Comparison of ENCODE assay signal across 20 mouse cellular contexts in the genomic region with DNA sequence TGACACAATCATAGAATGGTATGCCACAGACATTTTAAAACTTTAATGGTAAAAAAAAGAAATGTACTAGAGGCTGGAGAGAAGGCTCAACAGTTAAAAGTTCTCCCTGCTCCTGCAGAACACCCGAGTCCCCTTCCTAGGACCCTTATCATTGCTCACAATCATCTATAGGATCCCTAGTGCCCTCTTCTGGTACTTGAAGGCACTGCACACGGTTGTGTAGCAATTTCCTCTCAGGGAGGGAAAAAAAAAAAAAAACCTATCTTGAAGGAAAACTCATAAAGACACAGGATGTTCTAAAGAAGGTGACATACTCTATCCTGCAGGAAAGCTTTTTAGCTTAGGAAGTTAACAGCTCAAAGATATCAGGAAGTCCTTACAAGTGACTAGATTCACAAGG.
DNase-seq lines count a peak whose midpoint lies in the region; ATAC-seq and TF ChIP-seq lines count a peak whose summit lies in the region.
"Had no signal": no experiment of that assay in that cellular context is flagged by ENCODE, and none has a peak within 500 bp of the region (broad histone marks: within the 10 kb centered on the region; RNA-seq: fewer than 3 reads in every experiment).

No protein-coding gene starts in this region.

- H3K9me3 ChIP-seq in hindbrain, postnatal 0 days (ENCODE audit: low read length) = no peaks in the 10 kb centered on the region
- no peaks in the 10 kb centered on the region for H3K9me3 ChIP-seq in hindbrain, embryonic 13.5 days
- H3K9me3 ChIP-seq in midbrain, postnatal 0 days (ENCODE audit: low read length) = no peaks in the 10 kb centered on the region
- H3K9me3 ChIP-seq in midbrain, embryonic 10.5 days (replicated peaks) = no peaks in the 10 kb centered on the region
- H3K9me3 ChIP-seq in stomach, postnatal 0 days (ENCODE audit: control insufficient read depth, low read length) = no peaks in the 10 kb centered on the region
- H3K9me3 ChIP-seq in heart, embryonic 10.5 days = no peaks in the 10 kb centered on the region
- H3K9me3 ChIP-seq: embryonic facial prominence, embryonic 12.5 days; stomach, embryonic 15.5 days had no signal

- TF ChIP-seq CTCF in hindbrain, postnatal 0 days (IDR thresholded peaks at IDR 0.05; ENCODE audit: low read depth) = peak; percentile 44
- peak; percentile 48 for TF ChIP-seq CTCF in midbrain, postnatal 0 days (IDR thresholded peaks at IDR 0.05)
- peak; percentile 36 for TF ChIP-seq CTCF in stomach, postnatal 0 days (IDR thresholded peaks at IDR 0.05; ENCODE audit: low read depth)

- TF ChIP-seq EP300 in stomach, postnatal 0 days (optimal IDR thresholded peaks at IDR 0.05) = no peak

- no peak for ATAC-seq in hindbrain, postnatal 0 days
- ATAC-seq in hindbrain, embryonic 13.5 days (ENCODE audit: low FRiP score) = no peak
- no peak for ATAC-seq in midbrain, postnatal 0 days (ENCODE audit: low FRiP score)
- no peak for ATAC-seq in stomach, postnatal 0 days (ENCODE audit: low FRiP score, low TSS enrichment)
- ATAC-seq in CD4-positive, CD25-positive, alpha-beta regulatory T cell, adult 4 months = no peak

- DNase-seq in hindbrain, postnatal 0 days (ENCODE audit: low spot score) = peak; percentile 23
- peak; percentile 15 for DNase-seq in midbrain, postnatal 0 days (ENCODE audit: low spot score)
- no peak for DNase-seq in midbrain, embryonic 10.5 days (ENCODE audit: low spot score)
- peak; percentile 65 for DNase-seq in ZHBTc4 (ENCODE audit: low read depth, low spot score)
- DNase-seq in stomach, postnatal 0 days (ENCODE audit: low spot score) = no peak
- no peak for DNase-seq in heart, embryonic 10.5 days (ENCODE audit: low spot score)
- DNase-seq: cerebellum, adult 18-20 months; gastrocnemius, adult 2 months; heart, postnatal 36 days; kidney, adult 11 months; thymus, postnatal 25 days had no signal

- H3K27me3 ChIP-seq in hindbrain, postnatal 0 days (ENCODE audit: insufficient read depth, low read length) = no peaks in the 10 kb centered on the region
- no peaks in the 10 kb centered on the region for H3K27me3 ChIP-seq in hindbrain, embryonic 13.5 days
- no peaks in the 10 kb centered on the region for H3K27me3 ChIP-seq in midbrain, postnatal 0 days (ENCODE audit: insufficient read depth, low read length)
- H3K27me3 ChIP-seq in midbrain, embryonic 10.5 days (ENCODE audit: low read depth, poor library complexity, severe bottlenecking) = no peaks in the 10 kb centered on the region
- no peaks in the 10 kb centered on the region for H3K27me3 ChIP-seq in stomach, postnatal 0 days (ENCODE audit: control insufficient read depth, insufficient read depth, low read length)
- H3K27me3 ChIP-seq in heart, embryonic 10.5 days (ENCODE audit: insufficient read depth, poor library complexity, severe bottlenecking) = no peaks in the 10 kb centered on the region
- H3K27me3 ChIP-seq: CH12.LX; embryonic facial prominence, embryonic 12.5 days; megakaryocyte, embryonic 14.5 days; stomach, embryonic 15.5 days had no signal

- no peaks in the 10 kb centered on the region for H3K36me3 ChIP-seq in hindbrain, postnatal 0 days (ENCODE audit: insufficient read depth, low read length)
- no peaks in the 10 kb centered on the region for H3K36me3 ChIP-seq in hindbrain, embryonic 13.5 days
- H3K36me3 ChIP-seq in midbrain, postnatal 0 days (ENCODE audit: insufficient read depth, low read length) = no peaks in the 10 kb centered on the region
- no peaks in the 10 kb centered on the region for H3K36me3 ChIP-seq in midbrain, embryonic 10.5 days
- H3K36me3 ChIP-seq in stomach, postnatal 0 days (ENCODE audit: control insufficient read depth, insufficient read depth, low read length) = no peaks in the 10 kb centered on the region
- H3K36me3 ChIP-seq in heart, embryonic 10.5 days = no peaks in the 10 kb centered on the region
- H3K36me3 ChIP-seq: embryonic facial prominence, embryonic 12.5 days; stomach, embryonic 15.5 days had no signal

- WGBS in hindbrain, postnatal 0 days = 41% methylated on average over 2 of the region's 2 CpGs
- 61% methylated on average over 2 of the region's 2 CpGs for WGBS in hindbrain, embryonic 13.5 days
- 57% methylated on average over 2 of the region's 2 CpGs for WGBS in midbrain, postnatal 0 days
- 43% methylated on average over 2 of the region's 2 CpGs for WGBS in midbrain, embryonic 10.5 days
- WGBS in stomach, postnatal 0 days = 37% methylated on average over 2 of the region's 2 CpGs
- WGBS in heart, embryonic 10.5 days = 25% methylated on average over 2 of the region's 2 CpGs

- H3K9ac ChIP-seq in hindbrain, postnatal 0 days (replicated peaks; ENCODE audit: low read length) = no peak overlapping the region
- no peak overlapping the region for H3K9ac ChIP-seq in hindbrain, embryonic 13.5 days
- no peak overlapping the region for H3K9ac ChIP-seq in midbrain, postnatal 0 days (replicated peaks; ENCODE audit: low read length, poor library complexity, severe bottlenecking)
- no peak overlapping the region for H3K9ac ChIP-seq in stomach, postnatal 0 days (ENCODE audit: low read length)
- H3K9ac ChIP-seq: embryonic facial prominence, embryonic 12.5 days; stomach, embryonic 15.5 days had no signal

- no peak overlapping the region for H3K4me3 ChIP-seq in hindbrain, postnatal 0 days (ENCODE audit: low read length)
- no peak overlapping the region for H3K4me3 ChIP-seq in hindbrain, embryonic 13.5 days
- no peak overlapping the region for H3K4me3 ChIP-seq in midbrain, postnatal 0 days (ENCODE audit: low read depth, low read length)
- no peak overlapping the region for H3K4me3 ChIP-seq in midbrain, embryonic 10.5 days
- no peak overlapping the region for H3K4me3 ChIP-seq in stomach, postnatal 0 days (ENCODE audit: low read depth, low read length)
- no peak overlapping the region for H3K4me3 ChIP-seq in heart, embryonic 10.5 days
- H3K4me3 ChIP-seq: embryonic facial prominence, embryonic 12.5 days; gastrocnemius, adult 2 months; megakaryocyte, embryonic 14.5 days; myocyte; stomach, embryonic 15.5 days had no signal

- no peak overlapping the region for H3K27ac ChIP-seq in hindbrain, postnatal 0 days
- no peak overlapping the region for H3K27ac ChIP-seq in hindbrain, embryonic 13.5 days
- H3K27ac ChIP-seq in midbrain, postnatal 0 days (ENCODE audit: low read depth, low read length) = no peak overlapping the region
- H3K27ac ChIP-seq in midbrain, embryonic 10.5 days (replicated peaks) = no peak overlapping the region
- H3K27ac ChIP-seq in stomach, postnatal 0 days (replicated peaks) = no peak overlapping the region
- no peak overlapping the region for H3K27ac ChIP-seq in heart, embryonic 10.5 days
- H3K27ac ChIP-seq: embryonic facial prominence, embryonic 12.5 days; gastrocnemius, adult 2 months; stomach, embryonic 15.5 days had no signal

- no peak overlapping the region for H3K4me2 ChIP-seq in hindbrain, postnatal 0 days (ENCODE audit: low read depth, low read length)
- no peak overlapping the region for H3K4me2 ChIP-seq in hindbrain, embryonic 13.5 days
- no peak overlapping the region for H3K4me2 ChIP-seq in midbrain, postnatal 0 days (ENCODE audit: low read depth, low read length, poor library complexity, severe bottlenecking)
- no peak overlapping the region for H3K4me2 ChIP-seq in stomach, postnatal 0 days (replicated peaks; ENCODE audit: low read depth)
- H3K4me2 ChIP-seq: embryonic facial prominence, embryonic 12.5 days; heart, embryonic 11.5 days; liver, embryonic 11.5 days; stomach, embryonic 15.5 days had no signal

- H3K4me1 ChIP-seq in hindbrain, postnatal 0 days (ENCODE audit: insufficient read depth, low read length) = no peaks in the 10 kb centered on the region
- no peaks in the 10 kb centered on the region for H3K4me1 ChIP-seq in hindbrain, embryonic 13.5 days (replicated peaks)
- H3K4me1 ChIP-seq in midbrain, postnatal 0 days (ENCODE audit: insufficient read depth, low read length) = no peaks in the 10 kb centered on the region
- H3K4me1 ChIP-seq in midbrain, embryonic 10.5 days = no peaks in the 10 kb centered on the region; the same call in 1 of the 2 replicates
- H3K4me1 ChIP-seq in stomach, postnatal 0 days (replicated peaks; ENCODE audit: control insufficient read depth, insufficient read depth) = no peaks in the 10 kb centered on the region
- no peaks in the 10 kb centered on the region for H3K4me1 ChIP-seq in heart, embryonic 10.5 days
- H3K4me1 ChIP-seq: embryonic facial prominence, embryonic 12.5 days; megakaryocyte, embryonic 14.5 days; stomach, embryonic 15.5 days had no signal

Comparison
In these comparisons a context has a peak if more than half of its experiments do, and no peak if none do; other contexts are left out.
1. DNase-seq: peak in hindbrain, postnatal 0 days (single experiment), midbrain, postnatal 0 days (single experiment) and ZHBTc4 (single experiment); none in midbrain, embryonic 10.5 days (single experiment), stomach, postnatal 0 days (single experiment) and heart, embryonic 10.5 days (single experiment).
2. Peak in every context shown above with its lines, with median percentiles within 50 percentile points of each other: CTCF ChIP-seq.